Mouse (Mus musculus) heart, postnatal 0 days (tissue): ENCODE data around the gene Primpol.
A peak's percentile ranks its signal among the peaks of the same experiment; 100 is the strongest.

ENCODE experiments used
- CTCF ChIP-seq: IDR thresholded peaks from 2 replicates; pipeline ENCODE4 v1.5.1; 2016; ENCODE audit warnings: antibody characterized with exemption, control low read depth, low read depth
- EP300 ChIP-seq: IDR thresholded peaks from 2 replicates; pipeline ENCODE4 v1.6.1; 2016; ENCODE audit warnings: antibody characterized with exemption, low read depth

GRCm38 (mm10) chr8:46547245-46547644 lies 69.8 kb downstream of the Primpol start:
- TF ChIP-seq CTCF: peak; percentile 83
- no peak for TF ChIP-seq EP300
